Comparison of ENCODE assay signal across 15 mouse cellular contexts in the genomic region with DNA sequence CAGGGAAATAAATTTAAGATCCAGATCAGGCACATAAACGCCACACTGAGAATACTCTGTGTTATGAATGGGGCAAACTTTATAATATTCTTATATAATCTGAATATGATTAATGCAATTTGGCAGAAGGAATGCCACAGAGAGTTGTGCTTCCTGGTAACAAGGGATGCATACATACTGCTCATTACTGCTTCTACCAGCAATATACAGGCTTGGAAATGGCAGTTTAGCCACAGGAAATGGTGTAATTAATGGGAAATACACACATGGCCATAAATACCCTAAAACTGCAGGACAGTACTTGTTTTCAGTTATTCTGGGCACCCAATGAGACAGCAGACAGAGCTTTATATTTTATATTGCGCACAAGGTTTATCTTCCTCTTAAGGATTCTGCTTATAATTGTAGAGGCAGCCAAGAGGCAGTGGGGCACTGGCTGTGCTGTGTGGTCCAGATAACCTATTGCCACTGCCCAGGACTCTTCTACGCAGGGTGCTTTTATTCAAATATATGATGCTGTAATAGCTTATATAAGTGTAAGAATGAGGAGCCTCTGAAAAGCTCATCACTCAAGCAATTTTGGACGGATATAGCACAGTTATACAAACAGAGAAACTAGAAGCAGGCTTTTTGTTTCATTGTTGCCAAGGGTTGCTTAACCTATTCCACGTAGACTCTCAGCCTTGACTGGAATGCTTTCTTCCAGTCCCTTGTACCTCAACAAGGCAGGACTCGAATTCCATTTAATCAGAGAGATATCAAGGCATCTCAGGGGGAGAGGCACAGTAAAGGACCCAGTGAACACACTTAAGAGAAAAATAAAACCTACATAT. TPM values are rescaled to one million over a fixed set of nuclear protein-coding genes. Genes with fewer than 3 reads are reported as not detected.
DNase-seq lines count a peak whose midpoint lies in the region; ATAC-seq and TF ChIP-seq lines count a peak whose summit lies in the region.
"Had no signal": no experiment of that assay in that cellular context is flagged by ENCODE, and none has a peak within 500 bp of the region (broad histone marks: within the 10 kb centered on the region; RNA-seq: fewer than 3 reads in every experiment).

No protein-coding gene starts in this region.

- WGBS in hindbrain, embryonic 14.5 days: 73% methylated on average over 6 of the region's 6 CpGs
- WGBS in hindbrain, embryonic 11.5 days: 86% methylated on average over 6 of the region's 6 CpGs
- 57% methylated on average over 6 of the region's 6 CpGs for WGBS in liver, postnatal 0 days (ENCODE audit: insufficient replicate concordance)
- 90% methylated on average over 6 of the region's 6 CpGs for WGBS in forebrain, embryonic 12.5 days

- TF ChIP-seq POLR2A in CH12.LX (IDR thresholded peaks at IDR 0.05; ENCODE audit: low read depth, low read length): no peak

- no peak for TF ChIP-seq CTCF in CH12.LX (conservative IDR thresholded peaks at IDR 0.05 in 1 of 2, IDR thresholded peaks at IDR 0.05 in 1 of 2; ENCODE audit: low read depth in 2 of 2, low read length in 2 of 2)
- no peak for TF ChIP-seq CTCF in liver, postnatal 0 days (IDR thresholded peaks at IDR 0.05; ENCODE audit: low read depth)

- no peaks in the 10 kb centered on the region for H3K79me2 ChIP-seq in CH12.LX (replicated peaks; ENCODE audit: control insufficient read depth, extremely low read depth, insufficient read depth, poor library complexity, severe bottlenecking)

- H3K36me3 ChIP-seq in hindbrain, embryonic 14.5 days (replicated peaks; ENCODE audit: control insufficient read depth, insufficient read depth): no peaks in the 10 kb centered on the region
- H3K36me3 ChIP-seq in hindbrain, embryonic 11.5 days (ENCODE audit: control insufficient read depth, insufficient read depth, low read length): no peaks in the 10 kb centered on the region
- H3K36me3 ChIP-seq in CH12.LX (replicated peaks in 1 of 2; ENCODE audit: control insufficient read depth in 1 of 2, insufficient read depth in 1 of 2, low read length in 1 of 2): peaks cover 0 to 1% of the 10 kb centered on the region in 2 experiments
- no peaks in the 10 kb centered on the region; the same call in 1 of the 2 replicates for H3K36me3 ChIP-seq in liver, postnatal 0 days (replicated peaks; ENCODE audit: insufficient read depth, low read length)
- H3K36me3 ChIP-seq in forebrain, embryonic 12.5 days (replicated peaks): no peaks in the 10 kb centered on the region
- H3K36me3 ChIP-seq: heart, embryonic 15.5 days; hindbrain, embryonic 15.5 days; lung, embryonic 15.5 days; midbrain, embryonic 13.5 days had no signal

- no peak overlapping the region for H3K9ac ChIP-seq in hindbrain, embryonic 14.5 days
- H3K9ac ChIP-seq in hindbrain, embryonic 11.5 days (ENCODE audit: low read depth, low read length): no peak overlapping the region
- H3K9ac ChIP-seq in CH12.LX (ENCODE audit: insufficient read depth, low read depth): peak overlapping the region; percentile 40
- H3K9ac ChIP-seq in liver, postnatal 0 days (replicated peaks): no peak overlapping the region
- H3K9ac ChIP-seq in forebrain, embryonic 12.5 days: no peak overlapping the region
- H3K9ac ChIP-seq: heart, embryonic 15.5 days; hindbrain, embryonic 15.5 days; lung, embryonic 15.5 days; midbrain, embryonic 13.5 days had no signal

- in situ Hi-C loops in CH12.LX (cut with MboI; ENCODE audit: low pct_ligation_motif_present, low pct_unique_long_range_greater_than_20kb, low sequenced_read_pairs): no loop called here

- no peak overlapping the region for H3K4me3 ChIP-seq in hindbrain, embryonic 14.5 days (replicated peaks; ENCODE audit: low read length)
- no peak overlapping the region for H3K4me3 ChIP-seq in hindbrain, embryonic 11.5 days (ENCODE audit: low read depth, low read length)
- H3K4me3 ChIP-seq in CH12.LX (replicated peaks in 1 of 3; ENCODE audit: low read depth in 2 of 3, low read length in 2 of 3, poor library complexity in 1 of 3): no peak overlapping the region
- H3K4me3 ChIP-seq in liver, postnatal 0 days (ENCODE audit: low read depth, low read length): peak overlapping the region; percentile 6; the same call in 1 of the 2 replicates
- H3K4me3 ChIP-seq in forebrain, embryonic 12.5 days (replicated peaks): no peak overlapping the region
- H3K4me3 ChIP-seq: heart, embryonic 15.5 days; hindbrain, embryonic 15.5 days; lung, embryonic 15.5 days; midbrain, embryonic 13.5 days had no signal

- dilution Hi-C loops in CH12.LX (cut with MboI; ENCODE audit: extremely low pct_ligation_motif_present, extremely low pct_unique_long_range_greater_than_20kb, low sequenced_read_pairs): no loop called here

- no peaks in the 10 kb centered on the region for H3K9me3 ChIP-seq in hindbrain, embryonic 14.5 days (ENCODE audit: control insufficient read depth, low read length)
- H3K9me3 ChIP-seq in hindbrain, embryonic 11.5 days (ENCODE audit: control insufficient read depth, low read length): no peaks in the 10 kb centered on the region
- no peaks in the 10 kb centered on the region for H3K9me3 ChIP-seq in CH12.LX (replicated peaks; ENCODE audit: low read length)
- no peaks in the 10 kb centered on the region for H3K9me3 ChIP-seq in liver, postnatal 0 days (ENCODE audit: low read length)
- no peaks in the 10 kb centered on the region for H3K9me3 ChIP-seq in forebrain, embryonic 12.5 days
- H3K9me3 ChIP-seq: heart, embryonic 15.5 days; hindbrain, embryonic 15.5 days; lung, embryonic 15.5 days; midbrain, embryonic 13.5 days had no signal

- H3K27ac ChIP-seq in hindbrain, embryonic 14.5 days: peak overlapping the region; percentile 10; the same call in 1 of the 2 replicates
- H3K27ac ChIP-seq in hindbrain, embryonic 11.5 days (ENCODE audit: low read depth, low read length): no peak overlapping the region
- no peak overlapping the region for H3K27ac ChIP-seq in CH12.LX (ENCODE audit: insufficient read depth, low read depth)
- peak overlapping the region; percentile 41 for H3K27ac ChIP-seq in liver, postnatal 0 days (ENCODE audit: low read depth)
- no peak overlapping the region for H3K27ac ChIP-seq in forebrain, embryonic 12.5 days
- H3K27ac ChIP-seq: heart, embryonic 15.5 days; hindbrain, embryonic 15.5 days; lung, embryonic 15.5 days; midbrain, embryonic 13.5 days had no signal

- H3K4me1 ChIP-seq in hindbrain, embryonic 14.5 days (replicated peaks; ENCODE audit: control insufficient read depth, insufficient read depth, low read length): peaks cover 8% of the 10 kb centered on the region; the same call in 1 of the 2 replicates
- H3K4me1 ChIP-seq in hindbrain, embryonic 11.5 days (replicated peaks; ENCODE audit: control insufficient read depth, insufficient read depth, low read length): no peaks in the 10 kb centered on the region
- H3K4me1 ChIP-seq in CH12.LX (ENCODE audit: control insufficient read depth in 1 of 2, insufficient read depth in 2 of 2): peaks cover 8 to 27% of the 10 kb centered on the region in 2 experiments
- H3K4me1 ChIP-seq in liver, postnatal 0 days (ENCODE audit: insufficient read depth): peaks cover 10% of the 10 kb centered on the region
- H3K4me1 ChIP-seq in forebrain, embryonic 12.5 days: no peaks in the 10 kb centered on the region

- ATAC-seq in hindbrain, embryonic 14.5 days (ENCODE audit: low FRiP score): no peak
- ATAC-seq in hindbrain, embryonic 11.5 days (ENCODE audit: low FRiP score): no peak
- peak; percentile 92 for ATAC-seq in erythroblast, adult 5-6 weeks (replicated peaks; ENCODE audit: low FRiP score, poor library complexity, severe bottlenecking)
- 0 out of 2 replicates have a peak, but pooled peaks have one; percentile 15 for ATAC-seq in liver, postnatal 0 days
- ATAC-seq in forebrain, embryonic 12.5 days (ENCODE audit: low FRiP score): no peak
- ATAC-seq: midbrain, embryonic 13.5 days had no signal

- TF ChIP-seq EP300 in CH12.LX (IDR thresholded peaks at IDR 0.05; ENCODE audit: low read length): no peak
- TF ChIP-seq EP300 in liver, postnatal 0 days (IDR thresholded peaks at IDR 0.05; ENCODE audit: low read depth): 0 out of 2 replicates have a peak, but pooled peaks have one; percentile 31

- no peaks in the 10 kb centered on the region for H3K27me3 ChIP-seq in hindbrain, embryonic 14.5 days (ENCODE audit: control insufficient read depth, insufficient read depth, low read length)
- H3K27me3 ChIP-seq in hindbrain, embryonic 11.5 days (ENCODE audit: control insufficient read depth, insufficient read depth, low read length): no peaks in the 10 kb centered on the region
- H3K27me3 ChIP-seq in CH12.LX (replicated peaks): no peaks in the 10 kb centered on the region
- H3K27me3 ChIP-seq in liver, postnatal 0 days (ENCODE audit: insufficient read depth, low read length): no peaks in the 10 kb centered on the region
- H3K27me3 ChIP-seq in forebrain, embryonic 12.5 days: no peaks in the 10 kb centered on the region
- H3K27me3 ChIP-seq: heart, embryonic 15.5 days; hindbrain, embryonic 15.5 days; lung, embryonic 15.5 days; midbrain, embryonic 13.5 days had no signal

- H3K4me2 ChIP-seq in hindbrain, embryonic 14.5 days (replicated peaks): no peak overlapping the region
- H3K4me2 ChIP-seq in hindbrain, embryonic 11.5 days (replicated peaks; ENCODE audit: low read depth, low read length): no peak overlapping the region
- peak overlapping the region; percentile 76 for H3K4me2 ChIP-seq in CH12.LX (ENCODE audit: insufficient read depth, low read depth, poor library complexity, severe bottlenecking)
- H3K4me2 ChIP-seq in liver, postnatal 0 days (ENCODE audit: low read depth, low read length): peak overlapping the region; percentile 60
- H3K4me2 ChIP-seq in forebrain, embryonic 12.5 days: no peak overlapping the region
- H3K4me2 ChIP-seq: heart, embryonic 15.5 days; hindbrain, embryonic 15.5 days; lung, embryonic 15.5 days; midbrain, embryonic 13.5 days had no signal

- no peak for TF ChIP-seq RAD21 in CH12.LX (IDR thresholded peaks at IDR 0.05; ENCODE audit: low read depth, low read length)

- no peak for DNase-seq in hindbrain, embryonic 14.5 days (ENCODE audit: low spot score)
- no peak for DNase-seq in hindbrain, embryonic 11.5 days (ENCODE audit: low spot score)
- no peak for DNase-seq in CH12.LX (ENCODE audit: extremely low read depth)
- DNase-seq in liver, postnatal 0 days: no peak
- DNase-seq in spleen, adult 18-20 months: no peak
- no peak for DNase-seq in right cerebral cortex, postnatal 36 days (ENCODE audit: low spot score in 2 of 2)
- DNase-seq: adrenal gland, postnatal 36 days; kidney, adult 2 months; thymus, adult 2 months had no signal

RNA-seq across cellular contexts. Expression of a gene that starts 13.4 kb away (rescaled TPM):
- polyA plus RNA-seq in hindbrain, embryonic 14.5 days (2014; fragmentation: Nextera tagmentation; extraction: Ambion mirVana): 44.9 and 56.2 TPM in 2 replicates
- 20.1 and 21.1 TPM in 2 replicates for polyA plus RNA-seq in hindbrain, embryonic 11.5 days (2014; fragmentation: Nextera tagmentation; extraction: Ambion mirVana)
- 5.7 and 6.4 TPM in 2 replicates for total RNA-seq in CH12.LX (2012; rRNA removed)
- total RNA-seq in CH12.LX (2014; rRNA removed): 6.8 and 7.3 TPM in 2 replicates
- polyA plus RNA-seq in CH12.LX (2012; ENCODE audit: insufficient read length, low read depth): 6.6 and 6.9 TPM in 2 replicates
- total RNA-seq in erythroblast, adult 5-6 weeks (2015; ENCODE audit: low replicate concordance): 15.2 and 16.7 TPM in 2 replicates
- total RNA-seq in erythroblast, adult 5-6 weeks (2017; ENCODE audit: low replicate concordance): 19.2 and 23.3 TPM in 2 replicates
- 5.7 and 6.2 TPM in 2 replicates for polyA plus RNA-seq in liver, postnatal 0 days (2015; fragmentation: Nextera tagmentation; extraction: Ambion mirVana)
- polyA plus RNA-seq in forebrain, embryonic 12.5 days (2016; fragmentation: Nextera tagmentation; extraction: Ambion mirVana): 22.7 and 23.3 TPM in 2 replicates

RNA-seq across cellular contexts. Expression of a gene that starts 14.5 kb away (rescaled TPM):
- 15.1 and 17.3 TPM in 2 replicates for polyA plus RNA-seq in hindbrain, embryonic 14.5 days (2014; fragmentation: Nextera tagmentation; extraction: Ambion mirVana)
- 24.7 and 25.2 TPM in 2 replicates for polyA plus RNA-seq in hindbrain, embryonic 11.5 days (2014; fragmentation: Nextera tagmentation; extraction: Ambion mirVana)
- 15.9 and 18.3 TPM in 2 replicates for total RNA-seq in CH12.LX (2012; rRNA removed)
- 12.1 and 13.6 TPM in 2 replicates for total RNA-seq in CH12.LX (2014; rRNA removed)
- 15.3 and 17.6 TPM in 2 replicates for polyA plus RNA-seq in CH12.LX (2012; ENCODE audit: insufficient read length, low read depth)
- 30.4 and 37.4 TPM in 2 replicates for total RNA-seq in erythroblast, adult 5-6 weeks (2015; ENCODE audit: low replicate concordance)
- 63.4 and 71.3 TPM in 2 replicates for total RNA-seq in erythroblast, adult 5-6 weeks (2017; ENCODE audit: low replicate concordance)
- 6.9 and 7.6 TPM in 2 replicates for polyA plus RNA-seq in liver, postnatal 0 days (2015; fragmentation: Nextera tagmentation; extraction: Ambion mirVana)
- polyA plus RNA-seq in forebrain, embryonic 12.5 days (2016; fragmentation: Nextera tagmentation; extraction: Ambion mirVana): 20.2 and 22.2 TPM in 2 replicates

Comparison
In these comparisons a context has a peak if more than half of its experiments do, and no peak if none do; other contexts are left out.
1. H3K27ac ChIP-seq: peak in hindbrain, embryonic 14.5 days (single experiment) and liver, postnatal 0 days (single experiment); none in hindbrain, embryonic 11.5 days (single experiment), CH12.LX (single experiment) and forebrain, embryonic 12.5 days (single experiment).
2. ATAC-seq: peak in erythroblast, adult 5-6 weeks (single experiment) and liver, postnatal 0 days (single experiment); none in hindbrain, embryonic 14.5 days (single experiment), hindbrain, embryonic 11.5 days (single experiment) and forebrain, embryonic 12.5 days (single experiment).
3. H3K4me2 ChIP-seq: peak in CH12.LX (single experiment) and liver, postnatal 0 days (single experiment); none in hindbrain, embryonic 14.5 days (single experiment), hindbrain, embryonic 11.5 days (single experiment) and forebrain, embryonic 12.5 days (single experiment).